Mouse (Mus musculus): Measurements from ENCODE around the gene Adamts18. TPM values are rescaled to one million over a fixed set of nuclear protein-coding genes. Genes with fewer than 3 reads are reported as not detected.

The Adamts18 gene
- polyA plus RNA-seq, 1 experiment from 2014 or later = not detected

DNA sequence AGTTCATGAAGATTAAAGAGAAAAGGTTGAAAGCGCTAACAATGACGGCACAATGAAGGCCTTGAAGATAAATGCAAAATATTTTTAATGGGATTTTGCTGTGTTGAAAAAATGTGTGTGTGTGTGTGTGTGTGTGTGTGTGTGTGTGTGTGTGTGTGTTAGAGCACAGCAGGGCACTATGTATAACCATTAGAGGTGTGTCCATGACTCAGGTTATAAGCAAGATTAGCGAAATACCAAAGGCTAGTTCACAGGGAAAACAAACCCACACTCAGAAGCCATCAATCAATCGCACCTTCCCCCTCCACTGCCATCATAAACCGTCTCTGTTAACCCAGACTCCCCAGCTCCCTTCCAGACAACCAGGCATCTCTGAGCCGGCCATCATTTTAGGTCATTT is 86.4 kb downstream of the Adamts18 start:
- no peak for ATAC-seq
- Histone ChIP-seq H3K36me3 (replicated peaks; ENCODE audit: insufficient read depth, low read length) (no peaks in the 10 kb centered on the region), H3K9ac (replicated peaks) (no peak overlapping the region), H3K27me3 (ENCODE audit: insufficient read depth, low read length) (no peaks in the 10 kb centered on the region), H3K9me3 (ENCODE audit: low read length) (no peaks in the 10 kb centered on the region), H3K4me2 (ENCODE audit: low read depth, low read length) (no peak overlapping the region), H3K4me1 (ENCODE audit: insufficient read depth) (no peaks in the 10 kb centered on the region), H3K27ac (ENCODE audit: low read depth) (no peak overlapping the region), H3K4me3 (ENCODE audit: low read depth, low read length) (no peak overlapping the region)
- TF ChIP-seq EP300 (IDR thresholded peaks at IDR 0.05; ENCODE audit: low read depth) (no peak), CTCF (IDR thresholded peaks at IDR 0.05; ENCODE audit: low read depth) (no peak)
- no peak for DNase-seq
- 66% methylated on average over 6 of the region's 6 CpGs for WGBS (ENCODE audit: insufficient replicate concordance)

DNA sequence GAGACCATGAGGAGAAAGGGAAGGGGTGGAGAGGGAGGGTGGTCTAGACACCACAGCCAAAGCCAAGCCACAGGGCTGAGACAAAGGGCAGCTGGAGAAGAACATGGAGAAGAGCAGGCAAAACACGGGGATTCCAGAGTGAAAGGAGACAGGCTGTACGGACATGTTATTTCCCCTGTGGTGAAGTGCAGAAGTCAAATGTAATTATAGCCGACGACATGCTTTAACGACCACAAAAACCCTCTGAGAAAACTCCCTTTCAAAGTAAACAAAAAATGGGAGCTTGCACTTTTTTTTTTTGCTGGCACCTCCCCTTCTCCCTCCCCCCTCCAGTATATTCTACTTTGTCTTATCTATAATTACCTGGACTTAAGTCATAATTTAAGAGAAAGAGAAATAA is 92.7 kb downstream of the Adamts18 start:
- DNase-seq = no peak
- Histone ChIP-seq H3K4me1 (ENCODE audit: insufficient read depth) (no peaks in the 10 kb centered on the region), H3K4me2 (ENCODE audit: low read depth, low read length) (no peak overlapping the region), H3K4me3 (ENCODE audit: low read depth, low read length) (no peak overlapping the region), H3K9me3 (ENCODE audit: low read length) (no peaks in the 10 kb centered on the region), H3K36me3 (replicated peaks; ENCODE audit: insufficient read depth, low read length) (no peaks in the 10 kb centered on the region), H3K27ac (ENCODE audit: low read depth) (no peak overlapping the region), H3K27me3 (ENCODE audit: insufficient read depth, low read length) (no peaks in the 10 kb centered on the region), H3K9ac (replicated peaks) (no peak overlapping the region)
- TF ChIP-seq CTCF (IDR thresholded peaks at IDR 0.05; ENCODE audit: low read depth) (no peak), EP300 (IDR thresholded peaks at IDR 0.05; ENCODE audit: low read depth) (no peak)
- 73% methylated on average over 5 of the region's 5 CpGs for WGBS (ENCODE audit: insufficient replicate concordance)
- no peak for ATAC-seq

DNA sequence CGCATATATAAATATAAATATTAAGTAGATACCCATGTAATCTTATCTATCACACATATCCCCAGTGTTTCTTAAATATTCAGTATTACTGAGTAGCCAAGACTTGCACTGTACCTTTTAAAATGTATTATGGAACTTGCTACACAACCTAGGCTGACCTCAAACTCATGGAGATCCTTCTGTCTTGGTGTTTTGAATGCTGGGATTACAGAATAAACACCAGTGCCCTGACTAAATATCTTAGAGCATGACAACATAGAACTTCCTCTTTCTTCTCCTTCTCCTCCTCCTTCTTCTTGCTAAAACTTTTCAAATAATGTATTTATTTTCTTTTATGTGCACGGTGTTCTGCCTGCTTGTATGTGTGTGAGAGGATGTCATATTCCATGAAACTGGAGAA is 95.4 kb downstream of the Adamts18 start:
- 70% methylated on average over 2 of the region's 2 CpGs for WGBS (ENCODE audit: insufficient replicate concordance)
- no peak overlapping the region for H3K4me2 ChIP-seq (ENCODE audit: low read depth, low read length)
- no peak overlapping the region for H3K4me3 ChIP-seq (ENCODE audit: low read depth, low read length)
- no peaks in the 10 kb centered on the region for H3K9me3 ChIP-seq (ENCODE audit: low read length)
- H3K27ac ChIP-seq (ENCODE audit: low read depth) = no peak overlapping the region
- no peaks in the 10 kb centered on the region for H3K4me1 ChIP-seq (ENCODE audit: insufficient read depth)
- ATAC-seq (no peak), DNase-seq (no peak)
- no peaks in the 10 kb centered on the region for H3K36me3 ChIP-seq (replicated peaks; ENCODE audit: insufficient read depth, low read length)
- H3K27me3 ChIP-seq (ENCODE audit: insufficient read depth, low read length) = no peaks in the 10 kb centered on the region
- TF ChIP-seq EP300 (IDR thresholded peaks at IDR 0.05; ENCODE audit: low read depth) (no peak), CTCF (IDR thresholded peaks at IDR 0.05; ENCODE audit: low read depth) (no peak)
- no peak overlapping the region for H3K9ac ChIP-seq (replicated peaks)

DNA sequence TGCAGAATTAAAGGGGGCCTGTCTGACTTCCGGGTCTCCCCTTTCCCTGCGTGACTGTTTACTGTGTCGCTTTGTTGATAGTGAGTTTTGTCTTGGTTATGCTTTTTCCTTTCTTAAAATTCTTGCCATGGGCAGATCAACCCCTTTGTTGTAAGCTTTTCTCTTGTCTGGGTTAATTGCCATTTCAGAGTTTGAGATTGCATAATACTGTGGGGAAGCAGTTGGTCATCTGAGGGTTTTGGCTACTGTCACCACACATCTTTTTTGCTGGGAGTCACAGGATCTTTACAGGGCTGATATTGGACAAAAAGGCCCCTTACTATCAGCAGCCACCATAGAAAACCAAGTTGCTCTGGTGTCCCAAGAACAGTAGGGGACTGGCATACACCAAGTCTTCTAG is 96.2 kb downstream of the Adamts18 start:
- H3K9me3 ChIP-seq (ENCODE audit: low read length) = no peaks in the 10 kb centered on the region

DNA sequence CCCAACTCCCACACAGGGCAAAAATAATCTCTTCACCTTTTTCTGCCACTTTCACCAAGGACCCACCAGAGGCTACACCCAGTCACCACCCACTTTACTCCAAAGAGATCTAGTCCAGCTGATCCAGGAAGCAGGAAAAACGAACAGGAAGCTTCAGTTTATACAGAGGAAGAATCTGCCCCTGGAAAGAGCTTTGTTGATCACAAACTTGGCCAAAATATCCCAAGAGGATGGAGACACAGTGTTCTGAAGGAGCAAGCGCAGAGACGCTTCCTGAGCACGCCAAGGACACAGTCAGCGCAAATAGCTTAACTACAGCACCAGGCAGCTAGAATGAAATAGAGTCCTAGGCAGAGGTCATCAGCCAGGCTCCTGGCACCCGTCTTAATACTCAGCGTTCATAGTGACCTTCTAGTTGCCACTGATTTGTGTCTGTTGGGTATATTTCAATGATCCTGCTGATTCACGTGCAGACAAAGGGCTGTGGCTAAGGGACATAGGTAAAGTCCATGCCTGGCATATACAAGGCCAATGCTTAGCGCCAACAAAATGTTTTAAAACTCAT is 113.0 kb downstream of the Adamts18 start:
- no peak for DNase-seq
- Histone ChIP-seq H3K9me3 (ENCODE audit: low read length) (no peaks in the 10 kb centered on the region), H3K4me3 (ENCODE audit: low read depth, low read length) (no peak overlapping the region), H3K36me3 (replicated peaks; ENCODE audit: insufficient read depth, low read length) (no peaks in the 10 kb centered on the region), H3K4me1 (ENCODE audit: insufficient read depth) (no peaks in the 10 kb centered on the region), H3K27me3 (ENCODE audit: insufficient read depth, low read length) (no peaks in the 10 kb centered on the region), H3K27ac (ENCODE audit: low read depth) (no peak overlapping the region), H3K4me2 (ENCODE audit: low read depth, low read length) (no peak overlapping the region), H3K9ac (replicated peaks) (no peak overlapping the region)
- no peak for TF ChIP-seq CTCF (IDR thresholded peaks at IDR 0.05; ENCODE audit: low read depth)
- no peak for TF ChIP-seq EP300 (IDR thresholded peaks at IDR 0.05; ENCODE audit: low read depth)
- 60% methylated on average over 9 of the region's 9 CpGs for WGBS (ENCODE audit: insufficient replicate concordance)
- ATAC-seq = no peak

More for the DNA sequence above, 96.2 kb downstream of the Adamts18 start:
- no peak for TF ChIP-seq CTCF (IDR thresholded peaks at IDR 0.05; ENCODE audit: low read depth)
- no peak for TF ChIP-seq EP300 (IDR thresholded peaks at IDR 0.05; ENCODE audit: low read depth)
- ATAC-seq (no peak), DNase-seq (no peak)
- H3K36me3 ChIP-seq (replicated peaks; ENCODE audit: insufficient read depth, low read length) = no peaks in the 10 kb centered on the region
- no peaks in the 10 kb centered on the region for H3K27me3 ChIP-seq (ENCODE audit: insufficient read depth, low read length)
- no peak overlapping the region for H3K9ac ChIP-seq (replicated peaks)
- no peaks in the 10 kb centered on the region for H3K4me1 ChIP-seq (ENCODE audit: insufficient read depth)
- H3K4me2 ChIP-seq (ENCODE audit: low read depth, low read length) = no peak overlapping the region
- no peak overlapping the region for H3K27ac ChIP-seq (ENCODE audit: low read depth)
- no peak overlapping the region for H3K4me3 ChIP-seq (ENCODE audit: low read depth, low read length)
- WGBS (ENCODE audit: insufficient replicate concordance) = 74% methylated on average over 3 of the region's 3 CpGs

DNA sequence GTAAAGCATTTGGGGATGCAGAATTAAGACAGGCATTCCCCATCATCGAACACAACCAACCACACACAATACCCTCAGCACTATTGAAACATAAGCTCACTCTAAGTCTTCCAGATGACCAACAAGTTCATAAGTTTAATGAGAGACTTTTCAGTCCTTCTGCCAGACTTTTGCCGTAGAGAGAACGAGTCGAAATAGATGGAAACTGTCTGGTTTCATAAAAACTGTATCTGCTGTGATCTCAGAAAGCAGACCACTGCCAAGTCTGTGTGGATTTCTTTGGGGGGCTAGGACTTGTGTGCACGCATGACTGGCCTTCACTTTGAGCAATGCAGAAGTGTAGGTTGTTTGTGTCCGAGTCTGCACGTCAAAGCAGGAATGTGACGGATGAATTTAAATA is 123.2 kb downstream of the Adamts18 start:
- WGBS (ENCODE audit: insufficient replicate concordance) = 79% methylated on average over 8 of the region's 8 CpGs

More for the DNA sequence above, 123.2 kb downstream of the Adamts18 start:
- no peak overlapping the region for H3K27ac ChIP-seq (ENCODE audit: low read depth)
- no peaks in the 10 kb centered on the region for H3K27me3 ChIP-seq (ENCODE audit: insufficient read depth, low read length)
- no peak overlapping the region for H3K4me3 ChIP-seq (ENCODE audit: low read depth, low read length)
- H3K4me1 ChIP-seq (ENCODE audit: insufficient read depth) = no peaks in the 10 kb centered on the region
- H3K9me3 ChIP-seq (ENCODE audit: low read length) = no peaks in the 10 kb centered on the region
- no peaks in the 10 kb centered on the region for H3K36me3 ChIP-seq (replicated peaks; ENCODE audit: insufficient read depth, low read length)
- no peak overlapping the region for H3K4me2 ChIP-seq (ENCODE audit: low read depth, low read length)
- TF ChIP-seq CTCF (IDR thresholded peaks at IDR 0.05; ENCODE audit: low read depth) = no peak
- no peak for TF ChIP-seq EP300 (IDR thresholded peaks at IDR 0.05; ENCODE audit: low read depth)
- no peak for ATAC-seq
- no peak for DNase-seq
- H3K9ac ChIP-seq (replicated peaks) = no peak overlapping the region
